Mouse (Mus musculus): ENCODE data around the gene Arsj.

Gene Arsj

GRCm38 (mm10) chr3:126404199-126404598 lies 40.7 kb downstream of the Arsj start:
- DNase-seq: no peak

- DNase-seq: no peak
Observed at GRCm38 (mm10) chr3:126430524-126431064, 67.1 kb downstream of the Arsj start.

GRCm38 (mm10) chr3:126439331-126439730 lies 75.8 kb downstream of the Arsj start:
- peak; percentile 80 to 86 for DNase-seq

- no peak for DNase-seq
Observed at GRCm38 (mm10) chr3:126449058-126449457, 85.6 kb downstream of the Arsj start.

- DNase-seq: no peak
Observed at GRCm38 (mm10) chr3:126449515-126449914, 86.0 kb downstream of the Arsj start.

- no peak for DNase-seq
Observed at GRCm38 (mm10) chr3:126455787-126456482, 92.5 kb downstream of the Arsj start.

- DNase-seq: no peak
Observed at GRCm38 (mm10) chr3:126463119-126463815, 99.8 kb downstream of the Arsj start.

- no peak for DNase-seq
Observed at GRCm38 (mm10) chr3:126464262-126464661, 100.8 kb downstream of the Arsj start.

Measured in kidney, adult 8-10 months (tissue).